Mouse (Mus musculus) hindbrain, embryonic 10.5 days (tissue): ENCODE measurements around the gene AW011738. TPM values are rescaled to one million over a fixed set of nuclear protein-coding genes. Genes with fewer than 3 reads are reported as not detected.
A peak's percentile ranks its signal among the peaks of the same experiment; 100 is the strongest.

ENCODE experiments used
- DNase-seq: peaks from one replicate; pipeline ENCODE4 v3.0.0-alpha.2; 2017; ENCODE audit warnings: low spot score
- H3K27ac ChIP-seq: fragments of 300-500 bp; sonication (generic); 2 replicates; pipeline ENCODE4 v1.5.1; 2016; ENCODE audit warnings: mild to moderate bottlenecking, moderate library complexity
- H3K27me3 ChIP-seq: fragments of 300-500 bp; sonication (generic); 2 replicates; pipeline ENCODE4 v1.6.1; 2016; ENCODE audit warnings: mild to moderate bottlenecking; ENCODE audit not compliant: poor library complexity, insufficient read depth, severe bottlenecking
- H3K36me3 ChIP-seq: fragments of 300-500 bp; sonication (generic); 2 replicates; pipeline ENCODE4 v1.6.1; 2016; ENCODE audit warnings: mild to moderate bottlenecking, moderate library complexity
- H3K4me1 ChIP-seq: fragments of 300-500 bp; sonication (generic); replicated peaks from 2 replicates; pipeline ENCODE4 v1.6.1; 2016; ENCODE audit warnings: mild to moderate bottlenecking
- H3K4me3 ChIP-seq: fragments of 300-500 bp; sonication (generic); 2 replicates; pipeline ENCODE4 v1.5.1; 2016; ENCODE audit warnings: mild to moderate bottlenecking, moderate library complexity
- H3K9me3 ChIP-seq: fragments of 300-500 bp; sonication (generic); 2 replicates; pipeline ENCODE4 v1.6.1; 2016; ENCODE audit warnings: mild to moderate bottlenecking, moderate library complexity
- WGBS: fragments of 180-500 bp; shearing (Covaris S2); methylation state at CpG from one replicate; pipeline ENCODE4 v1.1.7; 2016; 5-methylcytosine and 5-hydroxymethylcytosine counted together
- polyA plus RNA-seq: library from polyadenylated mRNA; unstranded; fragments of >200 nt; fragmentation: Nextera tagmentation; extraction: Ambion mirVana; gene quantifications from 2 replicates; pipeline ENCODE4 v1.2.1, GENCODE M21; 2016

The AW011738 gene
- 4.3 and 7.0 TPM in 2 replicates for polyA plus RNA-seq

GRCm38 (mm10) chr4:156203001-156203412, at the start of gene AW011738:
AW011738 (plus strand) TSS chr4:156203304.
- H3K36me3 ChIP-seq = peaks cover 20% of the 10 kb centered on the region
- WGBS = under 1% methylated on average over 36 of the region's 39 CpGs
- H3K4me1 ChIP-seq = peaks cover 49% of the 10 kb centered on the region
- peak within 1 kb of the TSS; percentile 92 for H3K27ac ChIP-seq
- peak within 1 kb of the TSS; percentile 77 for H3K4me3 ChIP-seq
- peak; percentile 88 for DNase-seq
- H3K27me3 ChIP-seq = peaks cover 20% of the 10 kb centered on the region
- H3K9me3 ChIP-seq = no peaks in the 10 kb centered on the region

DNA sequence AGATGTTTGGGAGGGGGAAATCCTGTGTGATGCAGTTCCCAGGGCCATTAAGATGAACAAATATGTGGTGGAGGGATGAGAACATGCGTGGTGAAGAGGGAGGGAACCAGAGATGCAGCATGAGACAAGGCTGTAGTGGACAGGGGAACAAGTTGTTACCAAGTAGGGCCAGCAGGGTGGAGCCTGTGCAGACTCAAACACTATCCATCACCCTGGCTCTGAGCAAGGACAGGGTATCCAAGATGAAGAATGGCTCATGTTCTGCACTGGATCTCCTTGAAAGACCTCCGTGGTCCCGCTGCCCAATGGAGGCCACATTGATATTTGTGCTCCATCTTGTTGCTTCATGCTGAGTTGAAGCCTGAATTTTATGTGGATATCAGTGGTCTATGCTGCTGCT, 48.3 kb upstream of the AW011738 start:
- no peak for DNase-seq
- Histone ChIP-seq H3K36me3 (no peaks in the 10 kb centered on the region), H3K9me3 (peaks cover 24% of the 10 kb centered on the region), H3K27ac (no peak overlapping the region), H3K4me1 (no peaks in the 10 kb centered on the region), H3K4me3 (no peak overlapping the region), H3K27me3 (no peaks in the 10 kb centered on the region)
- WGBS = 92% methylated on average over 3 of the region's 3 CpGs

- DNase-seq = no peak
- Histone ChIP-seq H3K27ac (no peak overlapping the region), H3K36me3 (peaks cover 100% of the 10 kb centered on the region), H3K4me1 (no peaks in the 10 kb centered on the region), H3K27me3 (no peaks in the 10 kb centered on the region), H3K4me3 (no peak overlapping the region), H3K9me3 (peaks cover 21% of the 10 kb centered on the region)
- WGBS = 92% methylated on average over 9 of the region's 9 CpGs
These were observed 36.6 kb upstream of the AW011738 start for GRCm38 (mm10) chr4:156166477-156166876.

DNA sequence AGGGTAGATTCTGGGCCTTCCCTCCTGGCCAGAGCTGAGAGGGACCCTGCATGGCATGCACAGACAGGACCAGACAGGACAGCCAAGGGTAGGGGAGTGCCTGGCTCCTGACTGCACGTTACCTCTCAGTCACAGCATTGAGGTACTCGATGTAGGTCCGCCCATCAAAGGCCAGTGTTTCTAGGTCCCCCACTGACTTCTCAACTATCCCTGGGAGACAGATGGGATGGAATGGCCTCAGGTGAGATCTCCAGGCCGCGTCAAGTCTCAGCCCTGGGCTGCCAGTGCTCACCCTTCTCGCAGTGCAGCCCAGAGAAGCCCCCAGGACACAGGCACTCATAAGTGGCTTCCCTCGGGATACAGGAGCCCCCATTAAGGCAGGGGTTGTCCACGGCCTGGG, 34.5 kb upstream of the AW011738 start:
- DNase-seq = no peak
- Histone ChIP-seq H3K4me1 (no peaks in the 10 kb centered on the region), H3K9me3 (peaks cover 3% of the 10 kb centered on the region; the same call in 1 of the 2 replicates), H3K27me3 (no peaks in the 10 kb centered on the region), H3K36me3 (peaks cover 100% of the 10 kb centered on the region), H3K4me3 (no peak overlapping the region), H3K27ac (no peak overlapping the region)
- 95% methylated on average over 8 of the region's 8 CpGs for WGBS

- Histone ChIP-seq H3K9me3 (no peaks in the 10 kb centered on the region), H3K4me3 (no peak overlapping the region), H3K27me3 (no peaks in the 10 kb centered on the region), H3K27ac (no peak overlapping the region), H3K4me1 (no peaks in the 10 kb centered on the region), H3K36me3 (peaks cover 100% of the 10 kb centered on the region)
- no peak for DNase-seq
- 96% methylated on average over 10 of the region's 10 CpGs for WGBS
These were observed 34.0 kb upstream of the AW011738 start for GRCm38 (mm10) chr4:156169129-156169528.

DNA sequence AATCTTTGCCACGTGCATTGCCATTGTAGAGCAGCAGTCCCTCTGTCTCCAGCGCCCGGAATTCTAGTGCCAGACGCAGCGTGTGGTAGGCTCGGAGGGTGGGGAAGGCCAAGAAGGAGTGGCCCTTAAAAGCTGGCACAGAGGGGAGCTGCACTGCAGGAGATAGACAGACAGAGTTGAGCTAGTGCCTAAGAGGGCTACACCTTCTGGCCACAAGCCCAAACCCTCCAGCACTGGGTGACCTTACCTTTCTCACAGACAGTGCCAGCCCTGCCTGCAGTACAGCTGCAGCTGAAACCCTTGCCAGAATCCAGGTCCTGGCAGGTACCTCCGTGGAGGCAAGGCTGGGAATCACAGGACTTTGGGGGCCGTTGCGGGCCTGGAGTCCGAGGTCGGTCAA, 31.3 kb upstream of the AW011738 start:
- WGBS = 97% methylated on average over 11 of the region's 11 CpGs
- no peaks in the 10 kb centered on the region for H3K9me3 ChIP-seq
- no peak overlapping the region for H3K4me3 ChIP-seq
- no peaks in the 10 kb centered on the region for H3K27me3 ChIP-seq
- no peak overlapping the region for H3K27ac ChIP-seq
- no peak for DNase-seq
- no peaks in the 10 kb centered on the region for H3K4me1 ChIP-seq
- H3K36me3 ChIP-seq = peaks cover 100% of the 10 kb centered on the region

GRCm38 (mm10) chr4:156177630-156178029, 25.5 kb upstream of the AW011738 start:
- WGBS = 95% methylated on average over 9 of the region's 9 CpGs
- no peak for DNase-seq
- H3K9me3 ChIP-seq = no peaks in the 10 kb centered on the region
- H3K4me1 ChIP-seq = no peaks in the 10 kb centered on the region
- no peak overlapping the region for H3K4me3 ChIP-seq
- H3K36me3 ChIP-seq = peaks cover 100% of the 10 kb centered on the region
- no peak overlapping the region for H3K27ac ChIP-seq
- no peaks in the 10 kb centered on the region for H3K27me3 ChIP-seq

DNA sequence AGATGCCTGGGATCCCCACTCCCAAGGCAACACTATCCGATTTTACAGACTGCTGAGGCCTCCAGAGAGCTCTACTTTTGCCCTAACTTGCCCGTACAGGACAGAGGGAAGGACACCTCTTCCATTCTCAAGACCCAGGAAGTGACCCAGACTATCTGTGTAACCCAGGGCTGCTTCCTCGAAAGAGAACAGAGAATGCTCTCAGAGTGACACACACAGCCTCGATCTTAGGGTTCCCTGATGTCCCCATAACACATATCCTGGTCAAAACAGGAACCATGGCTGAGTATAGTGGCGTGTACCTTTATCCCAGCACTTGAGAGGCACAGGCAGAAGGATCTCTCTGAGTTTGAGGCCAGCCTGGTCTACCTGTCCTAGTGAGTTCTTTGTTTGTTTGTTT, 19.4 kb upstream of the AW011738 start:
- Histone ChIP-seq H3K9me3 (no peaks in the 10 kb centered on the region), H3K27ac (no peak overlapping the region), H3K27me3 (no peaks in the 10 kb centered on the region), H3K4me1 (peaks cover 59% of the 10 kb centered on the region), H3K36me3 (peaks cover 75% of the 10 kb centered on the region), H3K4me3 (peak overlapping the region; percentile 52)
- WGBS = 90% methylated on average over 5 of the region's 5 CpGs
- no peak for DNase-seq

GRCm38 (mm10) chr4:156184291-156184954, 18.7 kb upstream of the AW011738 start:
- H3K27ac ChIP-seq = peak overlapping the region; percentile 90
- DNase-seq = no peak
- H3K4me3 ChIP-seq = peak overlapping the region; percentile 52
- H3K4me1 ChIP-seq = peaks cover 65% of the 10 kb centered on the region
- H3K36me3 ChIP-seq = peaks cover 69% of the 10 kb centered on the region
- WGBS = 82% methylated on average over 7 of the region's 7 CpGs
- H3K27me3 ChIP-seq = no peaks in the 10 kb centered on the region
- H3K9me3 ChIP-seq = no peaks in the 10 kb centered on the region

- WGBS = 65% methylated on average over 13 of the region's 13 CpGs
- Histone ChIP-seq H3K27me3 (no peaks in the 10 kb centered on the region), H3K36me3 (peaks cover 68% of the 10 kb centered on the region), H3K4me1 (peaks cover 76% of the 10 kb centered on the region), H3K27ac (peak overlapping the region; percentile 90), H3K4me3 (peak overlapping the region; percentile 52), H3K9me3 (no peaks in the 10 kb centered on the region)
- no peak for DNase-seq
These were observed 17.6 kb upstream of the AW011738 start for GRCm38 (mm10) chr4:156185456-156185949.

DNA sequence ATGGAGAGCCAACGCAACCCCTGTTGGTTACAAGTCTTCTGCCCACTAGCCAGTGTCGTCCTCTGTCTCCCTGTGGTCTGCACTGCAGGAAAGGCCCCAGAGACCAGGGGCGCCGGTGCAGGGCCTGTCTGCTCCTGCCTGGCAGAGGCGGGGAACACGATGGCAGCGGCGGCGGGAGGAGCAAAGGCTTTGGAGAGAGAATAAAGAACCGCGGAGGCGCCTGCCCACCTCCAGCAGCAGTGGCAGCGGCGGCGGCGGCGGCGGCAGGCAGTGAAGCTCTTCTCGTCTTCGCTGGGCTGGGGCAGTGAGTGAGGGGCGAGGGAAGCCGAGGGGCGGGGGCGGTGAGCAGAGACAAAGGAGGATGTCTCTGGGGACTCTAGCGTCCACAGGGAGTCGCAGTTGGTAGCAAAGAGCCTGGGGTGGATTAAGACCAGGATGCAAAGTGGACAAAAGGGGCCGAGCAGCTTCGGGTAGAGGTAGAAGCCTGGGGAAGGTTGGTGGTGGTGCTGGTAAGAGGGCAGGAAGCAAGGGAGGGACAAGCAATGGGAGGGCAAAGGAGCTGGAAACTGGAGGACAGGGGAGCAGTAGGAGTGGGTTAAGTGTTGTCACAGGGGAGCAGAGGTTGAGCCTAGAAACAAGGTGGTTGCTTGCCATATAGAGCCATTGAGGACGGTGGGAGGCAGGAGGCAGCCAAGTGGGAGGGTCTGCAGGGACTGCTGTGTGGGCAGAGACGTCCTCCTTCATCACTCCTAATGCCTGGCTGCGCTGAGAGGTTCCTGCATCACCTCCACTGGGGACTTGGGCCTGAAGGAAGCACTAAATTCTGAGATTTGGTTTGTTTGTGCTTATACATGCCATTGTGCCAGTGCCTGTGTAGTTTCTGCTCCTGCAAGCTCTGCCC, 16.9 kb upstream of the AW011738 start:
- Histone ChIP-seq H3K36me3 (peaks cover 68% of the 10 kb centered on the region), H3K4me3 (peak overlapping the region; percentile 52), H3K9me3 (no peaks in the 10 kb centered on the region), H3K4me1 (peaks cover 83% of the 10 kb centered on the region), H3K27ac (peak overlapping the region; percentile 90), H3K27me3 (no peaks in the 10 kb centered on the region)
- DNase-seq = peak; percentile 71
- 4% methylated on average over 31 of the region's 31 CpGs for WGBS

GRCm38 (mm10) chr4:156188162-156188810, 14.8 kb upstream of the AW011738 start:
- WGBS = 29% methylated on average over 5 of the region's 5 CpGs
- DNase-seq = no peak
- peak overlapping the region; percentile 27 for H3K4me3 ChIP-seq
- H3K4me1 ChIP-seq = peaks cover 98% of the 10 kb centered on the region
- peaks cover 68% of the 10 kb centered on the region for H3K36me3 ChIP-seq
- no peaks in the 10 kb centered on the region for H3K9me3 ChIP-seq
- H3K27me3 ChIP-seq = no peaks in the 10 kb centered on the region
- H3K27ac ChIP-seq = peak overlapping the region; percentile 90
